Mouse (Mus musculus) bone marrow, adult 2 months (tissue): ENCODE results near the gene Crb2. TPM values are rescaled to one million over a fixed set of nuclear protein-coding genes. Genes with fewer than 3 reads are reported as not detected.

ENCODE experiments used
- H3K27ac ChIP-seq: fragments of 200-500 bp; 2 replicates; pipeline ENCODE4 v1.5.1; 2012; ENCODE audit warnings: low read depth, mild to moderate bottlenecking, control low read depth, inconsistent platforms, low read length; ENCODE audit not compliant: control insufficient read depth, poor library complexity, insufficient read depth
- H3K4me1 ChIP-seq: fragments of 200-500 bp; 2 replicates; pipeline ENCODE4 v1.6.1; 2011; ENCODE audit warnings: low read length; ENCODE audit not compliant: control insufficient read depth, insufficient read depth
- H3K4me3 ChIP-seq: fragments of 200-500 bp; replicated peaks from 2 replicates; pipeline ENCODE3; 2011; ENCODE audit warnings: mild to moderate bottlenecking, low read depth, low read length, control low read depth; ENCODE audit not compliant: control insufficient read depth
- CTCF ChIP-seq: fragments of 200-500 bp; IDR thresholded peaks from 2 replicates; pipeline ENCODE4 v1.5.1; 2011; ENCODE audit warnings: low read length, control low read depth; ENCODE audit not compliant: control insufficient read depth, insufficient read depth
- POLR2A ChIP-seq: fragments of 200-500 bp; IDR thresholded peaks from 2 replicates; pipeline ENCODE4 v1.6.1; 2011; ENCODE audit warnings: low read depth, mild to moderate bottlenecking, control low read depth, low read length, borderline replicate concordance; ENCODE audit not compliant: control insufficient read depth
- WGBS: fragments of 180-500 bp; shearing (Covaris S2); methylation state at CpG from one replicate; pipeline ENCODE4 v1.1.7; 2018; 5-methylcytosine and 5-hydroxymethylcytosine counted together
- polyA plus RNA-seq: library from polyadenylated mRNA; stranded (reverse); fragments of >200 nt; gene quantifications from 2 replicates; pipeline ENCODE4 v1.2.4, GENCODE M21; 2011; ENCODE audit warnings: low replicate concordance; ENCODE audit not compliant: missing spikeins, insufficient read depth, insufficient read length

Gene Crb2
- polyA plus RNA-seq, 1 experiment: not detected

DNA sequence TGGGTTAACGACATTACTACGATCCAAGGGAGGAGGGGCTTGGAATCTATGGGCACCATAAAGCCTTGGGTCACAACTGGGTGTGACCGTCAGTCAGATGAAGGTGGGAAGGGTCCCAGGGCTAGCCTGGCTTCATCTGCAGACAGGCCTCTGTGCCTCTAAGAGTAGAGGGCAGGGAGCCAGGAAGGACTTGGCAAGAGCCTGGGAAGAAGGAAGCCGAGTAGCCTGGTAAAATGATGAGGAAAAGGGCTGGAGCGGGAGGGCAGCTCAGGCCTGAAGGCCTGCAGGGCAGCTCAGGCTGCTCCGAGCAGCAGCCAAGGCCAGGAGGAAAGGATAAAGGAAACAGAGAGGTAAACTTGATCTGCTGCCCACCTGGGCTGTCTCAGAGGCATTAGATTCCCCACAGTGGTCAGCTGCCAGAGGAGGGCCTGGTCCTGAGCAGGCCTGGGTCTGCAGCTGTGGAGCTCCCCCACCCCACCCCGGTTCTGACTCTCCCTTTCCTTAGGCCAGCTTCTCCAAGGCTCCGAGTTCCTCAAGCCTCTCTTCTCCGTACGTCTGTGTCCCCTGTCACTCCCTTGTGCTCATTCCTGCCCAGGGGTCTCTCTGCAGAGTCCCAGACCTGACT lies 27.5 kb upstream of the Crb2 start:
- 81% methylated on average over 10 of the region's 10 CpGs for WGBS
- Histone ChIP-seq H3K27ac (no peak overlapping the region), H3K4me1 (no peaks in the 10 kb centered on the region; the same call in 1 of the 2 replicates), H3K4me3 (no peak overlapping the region)
- TF ChIP-seq POLR2A (no peak), CTCF (no peak)

DNA sequence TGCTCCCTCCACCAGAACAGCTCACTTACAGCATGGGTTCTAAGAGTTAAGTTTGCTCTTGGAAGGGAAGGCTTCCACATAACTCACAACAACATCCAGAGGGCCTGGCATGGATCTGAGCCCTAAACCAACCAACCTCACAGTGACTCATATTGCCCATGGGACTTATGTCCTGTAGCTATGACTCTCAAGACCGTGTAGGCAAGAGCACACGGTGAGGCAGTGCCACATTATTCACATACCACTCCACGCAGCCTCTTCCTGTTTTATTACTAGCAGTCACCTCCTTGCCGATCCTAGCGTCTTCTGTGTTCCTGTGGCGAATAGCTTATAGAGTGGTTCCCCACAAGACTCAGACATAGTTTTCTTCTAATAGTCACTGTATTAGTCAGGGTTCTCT lies 26.7 kb upstream of the Crb2 start:
- Histone ChIP-seq H3K4me3 (no peak overlapping the region), H3K4me1 (no peaks in the 10 kb centered on the region; the same call in 1 of the 2 replicates), H3K27ac (no peak overlapping the region)
- TF ChIP-seq CTCF: no peak
- TF ChIP-seq POLR2A: no peak
- 10% methylated on average over 6 of the region's 6 CpGs for WGBS

DNA sequence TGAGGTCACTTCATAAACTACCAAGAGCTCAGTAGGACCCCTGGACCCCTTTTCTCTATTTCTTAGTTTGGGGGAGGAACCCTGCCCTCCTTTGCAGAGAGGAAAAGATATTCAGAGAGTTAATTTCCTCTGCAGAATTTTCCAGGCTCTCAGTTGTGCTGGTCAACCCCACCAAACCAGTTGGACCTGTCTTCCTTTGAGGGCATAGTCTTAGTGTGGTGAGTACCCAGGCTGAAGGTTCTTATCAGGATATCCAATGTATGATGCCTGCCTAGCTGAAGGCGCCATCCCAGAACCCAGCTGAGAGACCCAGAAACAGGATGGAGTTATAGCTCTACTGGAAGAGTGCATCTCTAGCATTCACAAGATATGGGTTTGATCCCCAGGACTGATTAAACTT lies 24.9 kb upstream of the Crb2 start:
- Histone ChIP-seq H3K4me1 (no peaks in the 10 kb centered on the region; the same call in 1 of the 2 replicates), H3K4me3 (no peak overlapping the region), H3K27ac (no peak overlapping the region)
- 72% methylated on average over 1 of the region's 1 CpGs for WGBS
- TF ChIP-seq CTCF (no peak), POLR2A (no peak)

DNA sequence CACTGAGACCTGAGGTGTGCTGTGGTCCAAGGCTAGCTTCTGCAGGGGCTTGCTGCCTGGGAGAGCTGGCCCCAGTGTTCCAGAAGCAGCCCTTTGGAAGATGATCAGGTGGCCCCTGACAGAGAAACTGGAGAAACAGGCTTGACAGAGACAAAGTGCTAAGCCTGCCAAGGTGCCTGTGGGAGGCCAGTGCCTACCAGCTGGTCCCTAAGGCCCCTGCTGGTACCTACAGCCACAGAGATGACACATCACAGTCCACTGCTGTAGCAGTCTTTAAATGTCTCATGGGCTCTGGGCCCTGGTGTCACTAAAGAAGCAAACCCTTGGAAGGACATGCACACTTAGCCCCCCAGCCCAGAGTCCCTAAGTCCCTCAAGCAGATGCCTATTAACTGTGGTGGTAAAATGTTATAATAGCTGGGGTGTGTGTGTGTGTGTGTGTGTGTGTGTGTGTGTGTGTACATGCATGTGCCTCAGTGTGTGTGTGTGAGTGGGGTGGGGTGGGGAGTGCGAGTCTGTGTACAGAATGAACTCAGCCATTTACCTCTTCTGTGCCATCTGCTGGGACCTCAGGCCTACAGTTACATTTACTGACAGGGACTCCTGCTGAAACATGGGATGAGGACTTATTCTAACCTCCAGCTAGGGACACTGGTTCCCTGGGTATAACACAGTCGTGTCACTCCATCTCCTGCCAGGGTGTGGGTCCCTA lies 19.7 kb upstream of the Crb2 start:
- Histone ChIP-seq H3K4me3 (no peak overlapping the region), H3K27ac (no peak overlapping the region), H3K4me1 (peaks cover 4% of the 10 kb centered on the region; the same call in 1 of the 2 replicates)
- 63% methylated on average over 2 of the region's 2 CpGs for WGBS
- TF ChIP-seq POLR2A: no peak
- no peak for TF ChIP-seq CTCF

DNA sequence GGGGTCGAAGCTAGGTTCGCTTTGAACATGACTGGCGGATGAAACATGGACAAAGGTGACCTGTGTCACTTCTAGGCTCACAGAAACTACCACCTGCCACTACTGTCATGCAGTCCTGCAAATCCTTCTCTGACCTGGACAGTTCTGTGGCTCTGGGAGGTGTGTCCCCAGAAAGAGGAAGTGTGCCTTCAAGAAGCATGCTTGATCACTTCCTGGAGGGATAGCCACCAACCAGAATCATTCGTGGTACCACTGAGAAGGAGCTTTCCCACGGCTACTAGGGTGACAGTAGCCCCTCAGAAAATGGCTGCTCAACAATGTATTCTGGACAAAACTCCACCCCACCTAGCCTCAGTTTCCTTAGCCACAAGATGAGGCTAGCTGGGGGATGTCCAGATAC lies 19.0 kb upstream of the Crb2 start:
- 37% methylated on average over 5 of the region's 5 CpGs for WGBS
- Histone ChIP-seq H3K27ac (no peak overlapping the region), H3K4me1 (peaks cover 4% of the 10 kb centered on the region; the same call in 1 of the 2 replicates), H3K4me3 (no peak overlapping the region)
- no peak for TF ChIP-seq CTCF
- no peak for TF ChIP-seq POLR2A

DNA sequence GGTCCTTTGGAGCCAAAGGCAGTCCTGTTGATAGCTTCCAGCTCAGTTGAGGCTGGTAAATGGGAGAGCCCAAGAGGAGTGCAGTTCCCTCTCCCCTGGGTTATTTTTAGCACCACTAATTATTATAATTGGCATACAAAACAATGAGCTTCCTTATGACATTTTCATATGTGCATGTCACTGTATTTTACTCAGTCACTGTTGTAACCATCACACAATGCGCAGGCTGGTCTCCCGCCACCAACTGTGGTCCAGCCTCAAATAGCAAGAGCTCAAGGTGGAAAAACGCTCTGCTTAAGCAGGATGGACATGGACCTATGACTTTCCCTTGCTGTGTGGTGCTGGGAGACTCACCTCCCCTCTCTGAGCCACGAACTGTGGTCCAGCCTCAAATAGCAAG lies 18.3 kb upstream of the Crb2 start:
- no peak overlapping the region for H3K4me3 ChIP-seq
- no peak for TF ChIP-seq CTCF
- no peak for TF ChIP-seq POLR2A
- WGBS: 83% methylated on average over 4 of the region's 4 CpGs
- no peak overlapping the region for H3K27ac ChIP-seq
- H3K4me1 ChIP-seq: peaks cover 4% of the 10 kb centered on the region; the same call in 1 of the 2 replicates

DNA sequence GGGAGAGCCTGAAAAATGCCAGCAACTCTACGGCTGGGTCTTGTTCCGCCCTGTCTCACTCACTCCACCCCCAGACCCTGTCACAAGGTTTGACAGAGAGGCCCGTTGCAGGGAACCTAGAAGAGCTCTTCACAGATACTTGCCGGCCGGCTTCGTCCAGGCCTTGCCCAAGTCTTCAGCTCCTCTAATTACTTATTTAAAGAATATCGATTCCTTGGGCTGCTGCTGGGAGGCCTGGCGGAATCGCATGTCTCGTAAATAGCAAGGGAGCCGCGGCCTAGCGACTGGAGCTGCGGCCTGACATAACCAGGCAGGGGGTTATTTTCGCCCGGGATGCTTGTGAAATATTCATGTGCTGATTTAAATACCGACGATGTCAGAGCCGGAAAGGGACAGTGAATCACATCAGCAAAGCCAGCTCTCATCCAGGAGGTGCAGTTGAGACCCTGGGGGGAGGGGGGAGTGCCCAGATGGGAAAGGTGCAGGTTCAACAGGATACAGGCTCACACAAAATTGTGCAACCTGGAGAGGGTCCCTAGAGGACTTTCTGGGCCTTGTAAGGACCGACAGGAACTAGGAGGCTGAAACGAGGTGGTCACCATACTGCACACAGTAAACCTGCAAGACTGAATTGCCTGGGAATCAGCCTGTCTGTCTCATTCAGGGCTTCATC lies 17.6 kb upstream of the Crb2 start:
- 69% methylated on average over 21 of the region's 21 CpGs for WGBS
- Histone ChIP-seq H3K4me1 (peaks cover 4% of the 10 kb centered on the region; the same call in 1 of the 2 replicates), H3K27ac (no peak overlapping the region), H3K4me3 (no peak overlapping the region)
- TF ChIP-seq POLR2A (no peak), CTCF (no peak)

DNA sequence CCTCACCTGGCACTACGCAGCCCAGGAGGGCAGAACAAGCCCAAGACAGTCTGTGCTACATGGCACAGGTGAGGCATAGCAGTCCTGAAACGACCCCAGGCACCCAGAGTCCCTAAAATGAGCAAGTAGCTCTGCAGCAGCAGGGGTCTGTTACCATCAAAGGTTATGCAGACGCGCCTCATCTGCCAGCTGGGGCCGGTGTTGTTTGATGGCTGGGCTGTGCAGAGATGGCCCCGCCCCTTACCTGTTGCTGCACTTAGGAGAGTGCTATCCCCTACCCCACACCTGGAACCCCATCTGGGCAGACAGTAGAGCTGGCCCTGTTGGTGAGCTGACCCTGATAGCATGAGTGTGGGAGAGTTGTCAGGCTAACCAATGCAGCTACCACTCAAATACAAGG lies 15.4 kb upstream of the Crb2 start:
- no peak overlapping the region for H3K4me3 ChIP-seq
- WGBS: 74% methylated on average over 6 of the region's 6 CpGs
- TF ChIP-seq CTCF (no peak), POLR2A (no peak)
- no peak overlapping the region for H3K27ac ChIP-seq
- peaks cover 7% of the 10 kb centered on the region for H3K4me1 ChIP-seq

DNA sequence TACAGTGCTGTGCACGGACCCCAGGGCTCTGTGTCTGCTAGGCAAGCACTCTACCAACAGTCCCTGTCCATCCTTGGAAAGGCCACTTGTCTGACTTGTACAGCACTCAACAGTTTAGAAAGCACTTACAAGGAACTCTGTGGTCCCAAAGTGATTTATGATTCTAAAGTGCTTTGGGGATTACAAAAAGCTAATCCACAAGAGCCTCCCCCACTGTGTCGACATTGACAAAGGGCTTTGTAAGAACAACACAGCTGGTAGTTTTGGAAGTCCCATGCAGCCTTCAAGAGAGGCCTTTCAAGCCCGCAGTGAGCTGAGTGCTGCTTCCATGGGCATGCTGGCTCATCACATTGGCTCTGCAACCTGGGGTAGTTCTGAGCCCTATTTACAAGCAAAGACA lies 12.4 kb upstream of the Crb2 start:
- no peak for TF ChIP-seq CTCF
- TF ChIP-seq POLR2A: no peak
- WGBS: 62% methylated on average over 3 of the region's 3 CpGs
- Histone ChIP-seq H3K4me3 (no peak overlapping the region), H3K27ac (peak overlapping the region; percentile 30), H3K4me1 (peaks cover 7% of the 10 kb centered on the region)
